ENCODE assay signal across 13 mouse cellular contexts in the genomic region with DNA sequence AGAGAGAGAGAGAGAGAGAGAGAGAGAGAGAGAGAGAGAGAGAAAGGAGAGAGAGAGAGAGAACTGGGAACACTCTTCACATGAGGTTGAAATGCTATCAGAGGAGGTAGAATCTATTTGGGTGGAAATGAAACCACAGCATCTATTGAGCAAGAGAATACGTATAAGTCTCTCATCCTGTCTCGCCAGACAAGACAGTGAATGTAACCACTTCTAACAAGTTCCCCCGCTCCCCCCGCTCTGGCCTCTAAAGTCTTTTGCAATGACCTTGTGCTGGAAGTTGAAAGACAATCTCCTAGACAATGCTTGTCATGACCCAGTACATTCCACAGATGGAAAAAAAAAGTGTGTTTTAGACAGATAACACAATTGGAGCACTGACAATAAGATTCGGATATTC.
"Had no signal": no experiment of that assay in that cellular context is flagged by ENCODE, and none has a peak within 500 bp of the region (broad histone marks: within the 10 kb centered on the region; RNA-seq: fewer than 3 reads in every experiment).

No protein-coding gene starts in this region.

- H3K36me3 ChIP-seq: kidney, embryonic 15.5 days; limb, embryonic 15.5 days; liver, embryonic 13.5 days; midbrain, embryonic 10.5 days; midbrain, embryonic 15.5 days; neural tube, embryonic 13.5 days had no signal

- ATAC-seq: midbrain, embryonic 15.5 days had no signal

- H3K9ac ChIP-seq: kidney, embryonic 15.5 days; limb, embryonic 15.5 days; liver, embryonic 13.5 days; midbrain, embryonic 15.5 days; neural tube, embryonic 13.5 days had no signal

- DNase-seq: kidney, adult 2 months; kidney, postnatal 14 days; layer of hippocampus, postnatal 36 days; liver, embryonic 13.5 days; lung, adult 18-20 months; right cerebral cortex, postnatal 14 days; thymus, postnatal 14 days had no signal

- H3K4me1 ChIP-seq: kidney, embryonic 15.5 days; limb, embryonic 15.5 days; liver, embryonic 13.5 days; midbrain, embryonic 10.5 days; midbrain, embryonic 15.5 days; neural tube, embryonic 13.5 days had no signal

- H3K4me3 ChIP-seq: kidney, embryonic 15.5 days; limb, embryonic 15.5 days; liver, embryonic 13.5 days; midbrain, embryonic 10.5 days; midbrain, embryonic 15.5 days; neural tube, embryonic 13.5 days had no signal

- H3K9me3 ChIP-seq: kidney, embryonic 15.5 days; limb, embryonic 15.5 days; liver, embryonic 13.5 days; midbrain, embryonic 10.5 days; midbrain, embryonic 15.5 days; neural tube, embryonic 13.5 days had no signal

- H3K4me2 ChIP-seq: kidney, embryonic 15.5 days; limb, embryonic 15.5 days; liver, embryonic 13.5 days; midbrain, embryonic 15.5 days; neural tube, embryonic 13.5 days had no signal

- H3K27me3 ChIP-seq: kidney, embryonic 15.5 days; limb, embryonic 15.5 days; liver, embryonic 13.5 days; midbrain, embryonic 15.5 days; neural tube, embryonic 13.5 days had no signal

- H3K27ac ChIP-seq: kidney, embryonic 15.5 days; limb, embryonic 15.5 days; liver, embryonic 13.5 days; midbrain, embryonic 10.5 days; midbrain, embryonic 15.5 days; neural tube, embryonic 13.5 days; stomach, postnatal 0 days had no signal
